8 mouse cellular contexts compared by ENCODE assay signal in genomic region chr2:93045818-93046508, GRCm38 (mm10). TPM values are rescaled to one million over a fixed set of nuclear protein-coding genes. Genes with fewer than 3 reads are reported as not detected.
DNase-seq lines count a peak whose midpoint lies in the region; ATAC-seq lines count a peak whose summit lies in the region.

Gene Prdm11, minus strand, starts transcription at chr2:93046167.

- H3K27me3 ChIP-seq in embryonic facial prominence, embryonic 15.5 days = no peaks in the 10 kb centered on the region
- no peaks in the 10 kb centered on the region for H3K27me3 ChIP-seq in intestine, embryonic 14.5 days (replicated peaks; ENCODE audit: control insufficient read depth, insufficient read depth, low read length)

- peak within 1 kb of the TSS; percentile 88 for H3K9ac ChIP-seq in embryonic facial prominence, embryonic 15.5 days
- peak within 1 kb of the TSS; percentile 97 for H3K9ac ChIP-seq in intestine, embryonic 14.5 days (ENCODE audit: low read length)

- peak within 1 kb of the TSS; percentile 71 for H3K4me2 ChIP-seq in embryonic facial prominence, embryonic 15.5 days (replicated peaks)
- H3K4me2 ChIP-seq in intestine, embryonic 14.5 days (ENCODE audit: low read length) = peak within 1 kb of the TSS; percentile 84

- H3K4me3 ChIP-seq in embryonic facial prominence, embryonic 15.5 days (replicated peaks) = peak within 1 kb of the TSS; percentile 84
- peak within 1 kb of the TSS; percentile 90 for H3K4me3 ChIP-seq in intestine, embryonic 14.5 days (ENCODE audit: low read depth, low read length)

- peak; percentile 45 for ATAC-seq in embryonic facial prominence, embryonic 15.5 days (ENCODE audit: insufficient number of reproducible peaks, low FRiP score, low TSS enrichment, low read depth)
- ATAC-seq in intestine, embryonic 14.5 days (replicated peaks; ENCODE audit: low FRiP score, low TSS enrichment, low read depth) = peak; percentile 45

- H3K36me3 ChIP-seq in embryonic facial prominence, embryonic 15.5 days = 0 out of 2 replicates have a peak, but pooled peaks cover 5% of the 10 kb centered on the region
- no peaks in the 10 kb centered on the region for H3K36me3 ChIP-seq in intestine, embryonic 14.5 days (ENCODE audit: control insufficient read depth, insufficient read depth, low read length)

- H3K9me3 ChIP-seq in embryonic facial prominence, embryonic 15.5 days (replicated peaks) = no peaks in the 10 kb centered on the region
- no peaks in the 10 kb centered on the region for H3K9me3 ChIP-seq in intestine, embryonic 14.5 days (ENCODE audit: control insufficient read depth, low read length)

- H3K4me1 ChIP-seq in embryonic facial prominence, embryonic 15.5 days = peaks cover 68% of the 10 kb centered on the region
- peaks cover 31% of the 10 kb centered on the region for H3K4me1 ChIP-seq in intestine, embryonic 14.5 days (replicated peaks; ENCODE audit: control insufficient read depth, insufficient read depth, low read length)

- H3K27ac ChIP-seq in embryonic facial prominence, embryonic 15.5 days (replicated peaks) = peak within 1 kb of the TSS; percentile 98
- peak within 1 kb of the TSS; percentile 93 for H3K27ac ChIP-seq in intestine, embryonic 14.5 days (ENCODE audit: low read depth)

- WGBS in embryonic facial prominence, embryonic 15.5 days = under 1% methylated on average over 69 of the region's 90 CpGs
- WGBS in intestine, embryonic 14.5 days = under 1% methylated on average over 90 of the region's 90 CpGs

- peak; percentile 50 for DNase-seq in kidney, adult 11 months
- DNase-seq in kidney, adult 8-10 months = no peak
- DNase-seq in MN1 (ENCODE audit: low spot score) = peak; percentile 32
- peak; percentile 90 for DNase-seq in intestine, embryonic 14.5 days (ENCODE audit: low spot score)
- DNase-seq in liver = peak; percentile 24
- peak; percentile 82 for DNase-seq in neural tube, embryonic 10.5 days (ENCODE audit: extremely low spot score, low spot score)
- DNase-seq in gastrocnemius, postnatal 10 days = no peak

RNA-seq across cellular contexts. Expression of gene Prdm11, which starts in this region (rescaled TPM):
- polyA plus RNA-seq in embryonic facial prominence, embryonic 15.5 days (2015; fragmentation: Nextera tagmentation; extraction: Ambion mirVana) = 12.0 and 12.1 TPM in 2 replicates
- polyA plus RNA-seq in intestine, embryonic 14.5 days (2014; fragmentation: Nextera tagmentation; extraction: Ambion mirVana) = 5.1 and 5.5 TPM in 2 replicates
- total RNA-seq in gastrocnemius, postnatal 10 days (2021) = 1 to 10 TPM; 3.2 to 3.4 TPM

Comparison
In these comparisons a context has a peak if more than half of its experiments do, and no peak if none do; other contexts are left out.
1. DNase-seq: peak in kidney, adult 11 months (single experiment), MN1 (single experiment), intestine, embryonic 14.5 days (single experiment), liver (single experiment) and neural tube, embryonic 10.5 days (single experiment); none in kidney, adult 8-10 months (0 of 2) and gastrocnemius, postnatal 10 days (single experiment).